Mouse (Mus musculus): ENCODE measurements around the gene Ankzf1. TPM values are rescaled to one million over a fixed set of nuclear protein-coding genes. Genes with fewer than 3 reads are reported as not detected.
A peak's percentile ranks its signal among the peaks of the same experiment; 100 is the strongest.

The Ankzf1 gene
- polyA plus RNA-seq, 1 experiment from 2014 or later: 26.5 TPM

- Histone ChIP-seq H3K27me3 (ENCODE audit: control insufficient read depth, insufficient read depth, low read length) (no peaks in the 10 kb centered on the region), H3K9me3 (replicated peaks; ENCODE audit: control insufficient read depth, low read length) (no peaks in the 10 kb centered on the region), H3K36me3 (ENCODE audit: control insufficient read depth, insufficient read depth, low read length) (peaks cover 11% of the 10 kb centered on the region; the same call in 1 of the 2 replicates), H3K4me3 (replicated peaks; ENCODE audit: low read length) (no peak overlapping the region), H3K9ac (ENCODE audit: low read length) (no peak overlapping the region), H3K4me1 (ENCODE audit: control insufficient read depth, insufficient read depth, low read length) (peaks cover 9% of the 10 kb centered on the region), H3K4me2 (ENCODE audit: low read depth, low read length) (no peak overlapping the region), H3K27ac (ENCODE audit: low read length) (no peak overlapping the region)
- no peak for ATAC-seq (ENCODE audit: insufficient read depth, low FRiP score)
- WGBS: 89% methylated on average over 14 of the region's 14 CpGs
Measured at GRCm38 (mm10) chr1:75243411-75243810, 51.5 kb downstream of the Ankzf1 start.

GRCm38 (mm10) chr1:75244175-75244826, 52.4 kb downstream of the Ankzf1 start:
- Histone ChIP-seq H3K9ac (ENCODE audit: low read length) (no peak overlapping the region), H3K4me3 (replicated peaks; ENCODE audit: low read length) (no peak overlapping the region), H3K4me1 (ENCODE audit: control insufficient read depth, insufficient read depth, low read length) (peaks cover 9% of the 10 kb centered on the region), H3K9me3 (replicated peaks; ENCODE audit: control insufficient read depth, low read length) (no peaks in the 10 kb centered on the region), H3K27ac (ENCODE audit: low read length) (no peak overlapping the region), H3K4me2 (ENCODE audit: low read depth, low read length) (no peak overlapping the region), H3K27me3 (ENCODE audit: control insufficient read depth, insufficient read depth, low read length) (no peaks in the 10 kb centered on the region), H3K36me3 (ENCODE audit: control insufficient read depth, insufficient read depth, low read length) (peaks cover 11% of the 10 kb centered on the region; the same call in 1 of the 2 replicates)
- WGBS: 93% methylated on average over 12 of the region's 12 CpGs
- ATAC-seq (ENCODE audit: insufficient read depth, low FRiP score): no peak

GRCm38 (mm10) chr1:75244836-75245235, 52.9 kb downstream of the Ankzf1 start:
- H3K9ac ChIP-seq (ENCODE audit: low read length): no peak overlapping the region
- no peak overlapping the region for H3K27ac ChIP-seq (ENCODE audit: low read length)
- peaks cover 8% of the 10 kb centered on the region; the same call in 1 of the 2 replicates for H3K36me3 ChIP-seq (ENCODE audit: control insufficient read depth, insufficient read depth, low read length)
- ATAC-seq (ENCODE audit: insufficient read depth, low FRiP score): peak; percentile 27; the same call in 1 of the 2 replicates
- no peaks in the 10 kb centered on the region for H3K27me3 ChIP-seq (ENCODE audit: control insufficient read depth, insufficient read depth, low read length)
- peaks cover 9% of the 10 kb centered on the region for H3K4me1 ChIP-seq (ENCODE audit: control insufficient read depth, insufficient read depth, low read length)
- 17% methylated on average over 4 of the region's 4 CpGs for WGBS
- H3K4me3 ChIP-seq (replicated peaks; ENCODE audit: low read length): no peak overlapping the region
- no peak overlapping the region for H3K4me2 ChIP-seq (ENCODE audit: low read depth, low read length)
- no peaks in the 10 kb centered on the region for H3K9me3 ChIP-seq (replicated peaks; ENCODE audit: control insufficient read depth, low read length)

GRCm38 (mm10) chr1:75247071-75247930, 55.4 kb downstream of the Ankzf1 start:
- H3K9ac ChIP-seq (ENCODE audit: low read length): peak overlapping the region; percentile 25; the same call in 1 of the 2 replicates
- no peak for ATAC-seq (ENCODE audit: insufficient read depth, low FRiP score)
- WGBS: 78% methylated on average over 16 of the region's 16 CpGs

GRCm38 (mm10) chr1:75248041-75248772, 56.3 kb downstream of the Ankzf1 start:
- H3K9ac ChIP-seq (ENCODE audit: low read length): peak overlapping the region; percentile 25; the same call in 1 of the 2 replicates
- ATAC-seq (ENCODE audit: insufficient read depth, low FRiP score): peak; percentile 61
- H3K27me3 ChIP-seq (ENCODE audit: control insufficient read depth, insufficient read depth, low read length): no peaks in the 10 kb centered on the region
- 41% methylated on average over 9 of the region's 9 CpGs for WGBS
- H3K36me3 ChIP-seq (ENCODE audit: control insufficient read depth, insufficient read depth, low read length): 0 out of 2 replicates have a peak, but pooled peaks cover 4% of the 10 kb centered on the region
- H3K4me3 ChIP-seq (replicated peaks; ENCODE audit: low read length): no peak overlapping the region
- peaks cover 12% of the 10 kb centered on the region for H3K4me1 ChIP-seq (ENCODE audit: control insufficient read depth, insufficient read depth, low read length)
- no peaks in the 10 kb centered on the region for H3K9me3 ChIP-seq (replicated peaks; ENCODE audit: control insufficient read depth, low read length)
- no peak overlapping the region for H3K4me2 ChIP-seq (ENCODE audit: low read depth, low read length)
- peak overlapping the region; percentile 12; the same call in 1 of the 2 replicates for H3K27ac ChIP-seq (ENCODE audit: low read length)

More at GRCm38 (mm10) chr1:75247071-75247930, 55.4 kb downstream of the Ankzf1 start:
- Histone ChIP-seq H3K4me2 (ENCODE audit: low read depth, low read length) (no peak overlapping the region), H3K9me3 (replicated peaks; ENCODE audit: control insufficient read depth, low read length) (no peaks in the 10 kb centered on the region), H3K27ac (ENCODE audit: low read length) (peak overlapping the region; percentile 12; the same call in 1 of the 2 replicates), H3K27me3 (ENCODE audit: control insufficient read depth, insufficient read depth, low read length) (no peaks in the 10 kb centered on the region), H3K36me3 (ENCODE audit: control insufficient read depth, insufficient read depth, low read length) (0 out of 2 replicates have a peak, but pooled peaks cover 4% of the 10 kb centered on the region), H3K4me1 (ENCODE audit: control insufficient read depth, insufficient read depth, low read length) (peaks cover 12% of the 10 kb centered on the region), H3K4me3 (replicated peaks; ENCODE audit: low read length) (no peak overlapping the region)

Small RNA genes lying within 50 kb of the gene (microRNA-seq; reads per million reads assigned to microRNA genes)
- not detected for gene Gm27943

Other genes starting within 250 kb of the Ankzf1 start
- 19.0 and 22.0 TPM in 2 replicates for gene Ihh, start 240.5 kb upstream of the Ankzf1 start, polyA plus RNA-seq (2015; fragmentation: Nextera tagmentation; extraction: Ambion mirVana)
- gene Nhej1, start 67.0 kb upstream of the Ankzf1 start, polyA plus RNA-seq (2015; fragmentation: Nextera tagmentation; extraction: Ambion mirVana): 7.6 TPM in 2 replicates
- 0.85 and 1.3 TPM in 2 replicates for gene Slc23a3, start 58.3 kb upstream of the Ankzf1 start, polyA plus RNA-seq (2015; fragmentation: Nextera tagmentation; extraction: Ambion mirVana)
- 41.4 and 43.4 TPM in 2 replicates for gene Cnppd1, start 49.4 kb upstream of the Ankzf1 start, polyA plus RNA-seq (2015; fragmentation: Nextera tagmentation; extraction: Ambion mirVana)
- 35.4 and 36.5 TPM in 2 replicates for gene Retreg2, start 49.4 kb upstream of the Ankzf1 start, polyA plus RNA-seq (2015; fragmentation: Nextera tagmentation; extraction: Ambion mirVana)
- gene Zfand2b, start 23.5 kb upstream of the Ankzf1 start, polyA plus RNA-seq (2015; fragmentation: Nextera tagmentation; extraction: Ambion mirVana): 43.3 and 45.3 TPM in 2 replicates
- gene Abcb6, start 11.8 kb upstream of the Ankzf1 start, polyA plus RNA-seq (2015; fragmentation: Nextera tagmentation; extraction: Ambion mirVana): 23.2 and 27.7 TPM in 2 replicates
- gene Atg9a, start within 50 bp of the Ankzf1 start, polyA plus RNA-seq (2015; fragmentation: Nextera tagmentation; extraction: Ambion mirVana): 28.4 TPM in 2 replicates
- gene Glb1l, start 18.7 kb downstream of the Ankzf1 start, polyA plus RNA-seq (2015; fragmentation: Nextera tagmentation; extraction: Ambion mirVana): 18.2 and 20.1 TPM in 2 replicates
- 109 and 115 TPM in 2 replicates for gene Stk16, start 18.7 kb downstream of the Ankzf1 start, polyA plus RNA-seq (2015; fragmentation: Nextera tagmentation; extraction: Ambion mirVana)
- 184 and 218 TPM in 2 replicates for gene Tuba4a, start 27.7 kb downstream of the Ankzf1 start, polyA plus RNA-seq (2015; fragmentation: Nextera tagmentation; extraction: Ambion mirVana)
- not detected in 2 replicates for gene A630095N17Rik, start 40.0 kb downstream of the Ankzf1 start, polyA plus RNA-seq (2015; fragmentation: Nextera tagmentation; extraction: Ambion mirVana)
- gene Dnajb2, start 44.3 kb downstream of the Ankzf1 start, polyA plus RNA-seq (2015; fragmentation: Nextera tagmentation; extraction: Ambion mirVana): 31.3 and 32.3 TPM in 2 replicates
- gene Ptprn, start 72.4 kb downstream of the Ankzf1 start, polyA plus RNA-seq (2015; fragmentation: Nextera tagmentation; extraction: Ambion mirVana): 2.0 and 2.6 TPM in 2 replicates
- 6.0 and 6.6 TPM in 2 replicates for gene Resp18, start 86.3 kb downstream of the Ankzf1 start, polyA plus RNA-seq (2015; fragmentation: Nextera tagmentation; extraction: Ambion mirVana)
- gene Dnpep, start 125.8 kb downstream of the Ankzf1 start, polyA plus RNA-seq (2015; fragmentation: Nextera tagmentation; extraction: Ambion mirVana): 125 and 139 TPM in 2 replicates
- gene Des, start 168.2 kb downstream of the Ankzf1 start, polyA plus RNA-seq (2015; fragmentation: Nextera tagmentation; extraction: Ambion mirVana): 166 and 194 TPM in 2 replicates
- gene Speg, start 183.1 kb downstream of the Ankzf1 start, polyA plus RNA-seq (2015; fragmentation: Nextera tagmentation; extraction: Ambion mirVana): 41.1 and 41.2 TPM in 2 replicates
- gene Gmppa, start 243.8 kb downstream of the Ankzf1 start, polyA plus RNA-seq (2015; fragmentation: Nextera tagmentation; extraction: Ambion mirVana): 104 and 127 TPM in 2 replicates